Mouse (Mus musculus) gastrocnemius, adult 2 months (tissue): ENCODE data around the gene Atg3. TPM values are rescaled to one million over a fixed set of nuclear protein-coding genes. Genes with fewer than 3 reads are reported as not detected.

Source experiments
- DNase-seq: peaks from one replicate; pipeline ENCODE4 v3.0.0; 2022
- H3K27ac ChIP-seq: fragments of 200-600 bp; 2 replicates; pipeline ENCODE4 v1.8.1; 2022; ENCODE audit warnings: mild to moderate bottlenecking
- H3K4me3 ChIP-seq: fragments of 200-600 bp; 2 replicates; pipeline ENCODE4 v1.8.1; 2022; ENCODE audit warnings: mild to moderate bottlenecking, moderate library complexity
- CTCF ChIP-seq: fragments of 200-600 bp; IDR thresholded peaks from 2 replicates; pipeline ENCODE4 v1.8.1; 2022; ENCODE audit warnings: antibody characterized with exemption, mild to moderate bottlenecking, moderate library complexity
- intact Hi-C: fragments of 180-260 bp; cut with DNase I; formaldehyde crosslinking; loops from one replicate; pipeline ENCODE4 v1.15.1; 2025
- total RNA-seq, 2 experiments: library from RNA; stranded (reverse); gene quantifications; 2 replicates each; pipeline ENCODE4 v1.2.3; 2021

Atg3 gene
- total RNA-seq, 2 experiments from 2014 or later = 21.4 to 22.4 TPM

DNA sequence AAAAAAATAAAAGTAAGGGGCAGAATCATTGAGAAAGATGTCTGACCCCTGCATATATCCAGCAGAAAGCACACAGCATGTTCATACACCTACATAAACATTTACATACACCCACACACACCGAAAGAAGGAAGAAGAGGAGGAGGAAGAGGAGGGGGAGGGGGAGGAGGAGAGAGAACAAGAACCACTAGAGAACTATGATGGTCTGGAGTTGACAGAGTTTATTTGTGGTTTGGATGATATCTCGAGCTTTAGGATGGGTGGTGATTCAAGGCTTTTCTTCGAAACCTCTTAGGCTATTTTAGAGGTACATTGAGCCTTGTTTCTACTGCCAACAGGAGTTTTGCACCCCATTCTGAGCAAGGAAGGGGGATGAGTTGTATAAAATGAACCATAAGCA lies 64.2 kb downstream of the Atg3 start:
- intact Hi-C loops = no loop called here
- no peak for DNase-seq
- no peak for TF ChIP-seq CTCF
- no peak overlapping the region for H3K4me3 ChIP-seq
- H3K27ac ChIP-seq = no peak overlapping the region

DNA sequence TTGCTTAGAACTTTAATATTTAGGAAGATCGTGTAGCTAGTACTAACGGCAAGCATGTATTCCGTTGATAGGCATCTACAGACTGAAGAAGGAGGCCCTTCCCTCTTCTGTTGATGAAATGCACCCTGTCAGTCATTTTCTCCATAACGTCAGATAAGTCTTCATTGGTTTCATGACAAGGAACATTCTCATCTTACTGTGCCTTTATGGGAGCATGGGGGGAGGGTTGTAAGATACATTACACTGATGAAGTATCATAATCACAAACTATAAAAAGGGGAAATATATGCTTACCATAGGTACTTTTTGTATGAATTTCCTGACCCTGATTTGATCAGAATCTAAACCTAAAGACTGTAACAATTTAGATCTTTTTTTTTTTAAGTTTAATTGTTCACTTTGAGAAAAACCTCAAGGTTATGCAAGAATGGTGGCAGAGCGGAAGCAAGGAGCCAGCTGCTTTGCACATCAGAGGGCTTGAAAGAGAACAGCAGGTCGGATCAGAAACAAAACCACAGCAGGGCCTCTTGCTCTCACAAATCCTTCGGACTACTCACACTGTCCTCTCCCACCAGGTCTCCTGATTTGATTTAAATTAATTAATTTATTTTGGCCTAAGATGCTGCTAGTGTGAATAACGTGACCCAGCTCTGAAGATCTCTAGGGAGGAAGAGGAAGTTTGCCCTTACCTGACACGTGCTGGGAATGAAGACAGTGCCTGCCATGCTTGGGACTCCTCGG lies 65.2 kb downstream of the Atg3 start, which contains the start of gene Btla:
Btla (plus strand) TSS at position 668 of the 741 bp plus-strand sequence.
- no peak for TF ChIP-seq CTCF
- Histone ChIP-seq H3K4me3 (no peak within 1 kb of the TSS), H3K27ac (no peak within 1 kb of the TSS; the same call in 1 of the 2 replicates)
- intact Hi-C loops = no loop called here
- no peak for DNase-seq

GRCm38 (mm10) chr16:45224431-45225008 lies 65.9 kb downstream of the Atg3 start:
- H3K27ac ChIP-seq = no peak overlapping the region
- DNase-seq = no peak
- no peak overlapping the region for H3K4me3 ChIP-seq
- intact Hi-C loops = no loop called here
- no peak for TF ChIP-seq CTCF

- H3K4me3 ChIP-seq = no peak overlapping the region
- intact Hi-C loops = no loop called here
- H3K27ac ChIP-seq = no peak overlapping the region
- TF ChIP-seq CTCF = no peak
- no peak for DNase-seq
Measured at GRCm38 (mm10) chr16:45227002-45227401, 68.4 kb downstream of the Atg3 start.

DNA sequence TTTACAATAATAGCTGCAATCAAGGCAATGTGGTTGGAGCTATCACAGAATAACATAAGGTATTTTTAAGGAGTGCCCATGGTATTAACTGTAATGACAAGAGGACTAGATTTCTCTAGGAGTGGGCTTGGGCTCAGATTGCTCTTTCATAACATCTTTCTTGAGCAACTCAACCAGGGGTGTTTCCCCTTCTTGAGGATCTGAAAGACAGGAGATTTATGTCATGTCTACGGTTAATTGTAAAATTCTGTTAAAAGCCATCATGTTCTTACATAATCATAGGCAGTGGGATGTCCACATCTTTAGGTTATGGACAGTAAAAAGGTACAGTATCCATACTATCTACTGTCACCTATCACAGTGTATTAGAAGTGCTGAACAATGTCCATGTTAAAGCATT lies 72.7 kb downstream of the Atg3 start:
- intact Hi-C loops = no loop called here
- no peak for DNase-seq
- Histone ChIP-seq H3K4me3 (no peak overlapping the region), H3K27ac (no peak overlapping the region)
- TF ChIP-seq CTCF = no peak

- DNase-seq = no peak
- Histone ChIP-seq H3K27ac (no peak overlapping the region), H3K4me3 (no peak overlapping the region)
- TF ChIP-seq CTCF = no peak
- intact Hi-C loops = no loop called here
Measured at GRCm38 (mm10) chr16:45233007-45233406, 74.4 kb downstream of the Atg3 start.

Other genes with a start within 250 kb of the Atg3 start
- not detected for gene Cd200r3, start 215.1 kb upstream of the Atg3 start, total RNA-seq
- 10 to 100 TPM; 18.7 to 21.8 TPM for gene Ccdc80, start 65.4 kb upstream of the Atg3 start, total RNA-seq
- gene Slc35a5, start 79 bp upstream of the Atg3 start, total RNA-seq = 1 to 10 TPM; 3.6 to 3.8 TPM
- under 1 TPM; 0.17 to 0.28 TPM for gene Btla, start 65.5 kb downstream of the Atg3 start, total RNA-seq